Mouse (Mus musculus) brain, adult 10 weeks (tissue): ENCODE results near the gene Stfa2l1. TPM values are rescaled to one million over a fixed set of nuclear protein-coding genes. Genes with fewer than 3 reads are reported as not detected.

Source experiments
- polyA plus RNA-seq: library from polyadenylated mRNA; stranded (reverse); fragments of 350-450 nt; fragmentation: Illumina TruSeq; extraction: RNeasy Lipid Tissue Mini Kit (QIAGEN cat#74804); gene quantifications from one replicate; pipeline ENCODE4 v1.2.3, GENCODE M21; 2015; ENCODE audit warnings: low read depth, low replicate concordance

Stfa2l1 gene
- not detected for polyA plus RNA-seq

GRCm38 (mm10) chr16:36156402-36156975 lies at the start of gene Stfa2l1:
Gene Stfa2l1, plus strand, starts transcription at chr16:36156811.

GRCm38 (mm10) chr16:36131141-36131540 lies 25.5 kb upstream of the Stfa2l1 start, which contains the start of gene Csta1:
Gene Csta1, minus strand, starts transcription at chr16:36131241.

GRCm38 (mm10) chr16:36183912-36184311 lies 27.3 kb downstream of the Stfa2l1 start, which contains the start of gene Gm5483:
Gene Gm5483, plus strand, starts transcription at chr16:36184212.

GRCm38 (mm10) chr16:36209967-36210453 lies 53.4 kb downstream of the Stfa2l1 start, which contains the start of gene Gm5416:
Gene Gm5416, plus strand, starts transcription at chr16:36210403.

Other genes with a start within 250 kb of the Stfa2l1 start
- 3.8 TPM for gene Parp9, start 218.3 kb upstream of the Stfa2l1 start, polyA plus RNA-seq
- gene Dtx3l, start 217.7 kb upstream of the Stfa2l1 start, polyA plus RNA-seq = 2.2 TPM
- 89.8 TPM for gene Kpna1, start 178.1 kb upstream of the Stfa2l1 start, polyA plus RNA-seq
- 5.8 TPM for gene Wdr5b, start 115.6 kb upstream of the Stfa2l1 start, polyA plus RNA-seq
- 125 TPM for gene Fam162a, start 85.2 kb upstream of the Stfa2l1 start, polyA plus RNA-seq
- 20.2 TPM for gene Ccdc58, start 85.1 kb upstream of the Stfa2l1 start, polyA plus RNA-seq
- gene Csta1, start 25.6 kb upstream of the Stfa2l1 start, polyA plus RNA-seq = not detected
- gene Gm5483, start 27.4 kb downstream of the Stfa2l1 start, polyA plus RNA-seq = not detected
- gene Gm5416, start 53.6 kb downstream of the Stfa2l1 start, polyA plus RNA-seq = not detected
- gene 2010005H15Rik, start 64.7 kb downstream of the Stfa2l1 start, polyA plus RNA-seq = not detected
- not detected for gene Stfa1, start 120.1 kb downstream of the Stfa2l1 start, polyA plus RNA-seq
- not detected for gene BC117090, start 177.5 kb downstream of the Stfa2l1 start, polyA plus RNA-seq
- gene BC100530, start 210.9 kb downstream of the Stfa2l1 start, polyA plus RNA-seq = not detected